ENCODE assay signal across 14 mouse cellular contexts in genomic region chr14:78110871-78111270, GRCm38 (mm10). TPM values are rescaled to one million over a fixed set of nuclear protein-coding genes. Genes with fewer than 3 reads are reported as not detected.
A peak's percentile ranks its signal among the peaks of the same experiment; 100 is the strongest.
DNase-seq lines count a peak whose midpoint lies in the region.
"Had no signal": no experiment of that assay in that cellular context is flagged by ENCODE, and none has a peak within 500 bp of the region (broad histone marks: within the 10 kb centered on the region; RNA-seq: fewer than 3 reads in every experiment).

No protein-coding gene starts in this region.

- intact Hi-C loops in gastrocnemius, postnatal 14 days (cut with DNase I; ENCODE audit: low total_unique reads), result no loop called here

- peak; percentile 3 for DNase-seq in gastrocnemius, adult 18-20 months (ENCODE audit: low spot score)
- no peak for DNase-seq in gastrocnemius, postnatal 14 days
- DNase-seq in urinary bladder, adult 18-20 months (ENCODE audit: low spot score in 2 of 2), result peak; percentile 3 to 5
- DNase-seq in urinary bladder, postnatal 10 days (ENCODE audit: low spot score), result no peak
- DNase-seq in NIH3T3 (ENCODE audit: low read depth), result peak; percentile 83
- peak; percentile 18 to 26 for DNase-seq in urinary bladder, postnatal 36 days (ENCODE audit: low spot score in 2 of 2)
- DNase-seq in thymus, postnatal 4 days, result no peak
- DNase-seq: adrenal gland, postnatal 14 days; cerebellum, adult 2 months; cerebellum, postnatal 10 days; gastrocnemius, postnatal 36 days; heart, adult 18-20 months had no signal

RNA-seq across cellular contexts. Expression of gene Fam216b, which starts 22.1 kb away (rescaled TPM):
- total RNA-seq in gastrocnemius, adult 18-20 months (2021), result not detected
- not detected for total RNA-seq in gastrocnemius, postnatal 14 days (2021)
- total RNA-seq: adrenal gland, postnatal 14 days; gastrocnemius, postnatal 36 days; hematopoietic stem cell, adult 5-6 weeks; MEL had no signal

Comparison
In these comparisons a context has a peak if more than half of its experiments do, and no peak if none do; other contexts are left out.
1. DNase-seq: peak in gastrocnemius, adult 18-20 months (single experiment), urinary bladder, adult 18-20 months (2 of 2), NIH3T3 (single experiment) and urinary bladder, postnatal 36 days (2 of 2); none in gastrocnemius, postnatal 14 days (single experiment), urinary bladder, postnatal 10 days (single experiment) and thymus, postnatal 4 days (single experiment).